In the genomic region with DNA sequence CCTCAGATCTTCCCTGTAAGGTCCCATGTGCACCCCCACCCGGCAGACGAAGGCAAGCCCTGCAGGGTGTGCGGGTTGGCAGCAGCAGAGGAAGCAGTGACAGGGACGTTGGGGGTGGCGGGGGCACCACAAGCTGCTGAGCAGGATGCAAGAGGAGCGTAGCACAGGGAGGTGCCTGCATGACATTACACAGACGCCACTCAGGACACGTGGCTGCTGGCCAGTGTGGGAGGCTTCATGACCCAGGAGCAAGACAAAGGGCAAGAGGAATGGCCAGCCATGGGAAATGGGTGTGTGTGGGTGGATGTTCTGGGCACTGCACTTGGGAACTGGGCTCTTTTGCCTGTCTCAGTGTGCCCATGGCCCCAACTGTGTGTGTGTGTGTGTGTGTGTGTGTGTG, we compare ENCODE assay signal across 10 mouse cellular contexts. TPM values are rescaled to one million over a fixed set of nuclear protein-coding genes. Genes with fewer than 3 reads are reported as not detected.
A peak's percentile ranks its signal among the peaks of the same experiment; 100 is the strongest.
DNase-seq lines count a peak whose midpoint lies in the region; ATAC-seq lines count a peak whose summit lies in the region.
"Had no signal": no experiment of that assay in that cellular context is flagged by ENCODE, and none has a peak within 500 bp of the region (broad histone marks: within the 10 kb centered on the region; RNA-seq: fewer than 3 reads in every experiment).

No protein-coding gene starts in this region.

- H3K9me3 ChIP-seq in hindbrain, embryonic 10.5 days, result peaks cover 8% of the 10 kb centered on the region; the same call in 1 of the 2 replicates
- H3K9me3 ChIP-seq in midbrain, embryonic 11.5 days (ENCODE audit: control insufficient read depth, low read length), result no peaks in the 10 kb centered on the region
- H3K9me3 ChIP-seq: embryonic facial prominence, embryonic 15.5 days; stomach, embryonic 15.5 days had no signal

- no peak overlapping the region for H3K4me3 ChIP-seq in hindbrain, embryonic 10.5 days
- H3K4me3 ChIP-seq in midbrain, embryonic 11.5 days (ENCODE audit: low read depth, low read length), result no peak overlapping the region
- H3K4me3 ChIP-seq: embryonic facial prominence, embryonic 15.5 days; stomach, embryonic 15.5 days had no signal

- ATAC-seq in midbrain, embryonic 11.5 days (ENCODE audit: low FRiP score), result no peak

- H3K27ac ChIP-seq in hindbrain, embryonic 10.5 days, result no peak overlapping the region
- H3K27ac ChIP-seq in midbrain, embryonic 11.5 days (ENCODE audit: low read depth, low read length), result no peak overlapping the region
- H3K27ac ChIP-seq: embryonic facial prominence, embryonic 15.5 days; stomach, embryonic 15.5 days had no signal

- 90% methylated on average over 8 of the region's 8 CpGs for WGBS in hindbrain, embryonic 10.5 days
- WGBS in midbrain, embryonic 11.5 days, result 87% methylated on average over 8 of the region's 8 CpGs

- H3K9ac ChIP-seq in midbrain, embryonic 11.5 days (ENCODE audit: low read length), result no peak overlapping the region
- H3K9ac ChIP-seq: embryonic facial prominence, embryonic 15.5 days; stomach, embryonic 15.5 days had no signal

- no peaks in the 10 kb centered on the region for H3K4me1 ChIP-seq in hindbrain, embryonic 10.5 days (replicated peaks)
- H3K4me1 ChIP-seq in midbrain, embryonic 11.5 days (ENCODE audit: control insufficient read depth, insufficient read depth, low read length), result no peaks in the 10 kb centered on the region
- H3K4me1 ChIP-seq: embryonic facial prominence, embryonic 15.5 days; stomach, embryonic 15.5 days had no signal

- peak; percentile 58 for DNase-seq in adrenal gland, adult 8-10 months
- DNase-seq in adrenal gland, postnatal 25 days, result no peak
- DNase-seq in right cerebral cortex, adult 18-20 months, result peak; percentile 74
- no peak for DNase-seq in right cerebral cortex, postnatal 4 days
- DNase-seq in layer of hippocampus, postnatal 14 days (ENCODE audit: low spot score in 2 of 2), result peak; percentile 50 to 67
- no peak for DNase-seq in T-cell, adult 2 months (ENCODE audit: low spot score)
- no peak for DNase-seq in hindbrain, embryonic 10.5 days (ENCODE audit: low spot score)
- DNase-seq in midbrain, embryonic 11.5 days (ENCODE audit: low spot score, missing footprints), result no peak

- no peak overlapping the region for H3K4me2 ChIP-seq in midbrain, embryonic 11.5 days
- H3K4me2 ChIP-seq: embryonic facial prominence, embryonic 15.5 days; stomach, embryonic 15.5 days had no signal

- no peaks in the 10 kb centered on the region for H3K27me3 ChIP-seq in hindbrain, embryonic 10.5 days (ENCODE audit: insufficient read depth, poor library complexity, severe bottlenecking)
- no peaks in the 10 kb centered on the region for H3K27me3 ChIP-seq in midbrain, embryonic 11.5 days (ENCODE audit: control insufficient read depth, insufficient read depth, low read length)
- H3K27me3 ChIP-seq: embryonic facial prominence, embryonic 15.5 days; stomach, embryonic 15.5 days had no signal

- peaks cover 88% of the 10 kb centered on the region for H3K36me3 ChIP-seq in hindbrain, embryonic 10.5 days
- peaks cover 18% of the 10 kb centered on the region; the same call in 1 of the 2 replicates for H3K36me3 ChIP-seq in midbrain, embryonic 11.5 days (ENCODE audit: control insufficient read depth, insufficient read depth, low read length)

RNA-seq across cellular contexts. Expression of a gene that starts 12.9 kb away (rescaled TPM):
- 10 to 100 TPM; 23.3 to 100.0 (median 41.1) TPM for total RNA-seq in adrenal gland, adult 8-10 months (2022)
- total RNA-seq in adrenal gland, postnatal 25 days (2021), result 38.3 and 41.0 TPM in 2 replicates
- total RNA-seq in layer of hippocampus, postnatal 14 days (2021), result 1 to 10 TPM; 7.0 to 9.3 TPM
- 12.1 and 12.5 TPM in 2 replicates for polyA plus RNA-seq in hindbrain, embryonic 10.5 days (2016; fragmentation: Nextera tagmentation; extraction: Ambion mirVana)
- polyA plus RNA-seq in midbrain, embryonic 11.5 days (2014; fragmentation: Nextera tagmentation; extraction: Ambion mirVana), result 8.9 and 10.9 TPM in 2 replicates

RNA-seq across cellular contexts. Expression of a gene that starts 34.4 kb away (rescaled TPM):
- total RNA-seq in adrenal gland, adult 8-10 months (2022), result 100 to 1,000 TPM; 175 to 199 (median 191) TPM
- total RNA-seq in adrenal gland, postnatal 25 days (2021), result 174 TPM in 2 replicates
- total RNA-seq in layer of hippocampus, postnatal 14 days (2021), result 100 to 1,000 TPM; 109 to 115 TPM
- 170 and 182 TPM in 2 replicates for polyA plus RNA-seq in hindbrain, embryonic 10.5 days (2016; fragmentation: Nextera tagmentation; extraction: Ambion mirVana)
- 186 and 187 TPM in 2 replicates for polyA plus RNA-seq in midbrain, embryonic 11.5 days (2014; fragmentation: Nextera tagmentation; extraction: Ambion mirVana)

RNA-seq across cellular contexts. Expression of a gene that starts 58.0 kb away (rescaled TPM):
- 100 to 1,000 TPM; 169 to 222 (median 210) TPM for total RNA-seq in adrenal gland, adult 8-10 months (2022)
- 156 and 160 TPM in 2 replicates for total RNA-seq in adrenal gland, postnatal 25 days (2021)
- total RNA-seq in layer of hippocampus, postnatal 14 days (2021), result 1,000 to 10,000 TPM; 1,721 to 1,761 TPM
- polyA plus RNA-seq in hindbrain, embryonic 10.5 days (2016; fragmentation: Nextera tagmentation; extraction: Ambion mirVana), result 902 and 1,086 TPM in 2 replicates
- polyA plus RNA-seq in midbrain, embryonic 11.5 days (2014; fragmentation: Nextera tagmentation; extraction: Ambion mirVana), result 1,003 and 1,028 TPM in 2 replicates

Comparison
In these comparisons a context has a peak if more than half of its experiments do, and no peak if none do; other contexts are left out.
1. DNase-seq: peak in adrenal gland, adult 8-10 months (single experiment), right cerebral cortex, adult 18-20 months (single experiment) and layer of hippocampus, postnatal 14 days (2 of 2); none in adrenal gland, postnatal 25 days (single experiment), right cerebral cortex, postnatal 4 days (single experiment), T-cell, adult 2 months (single experiment), hindbrain, embryonic 10.5 days (single experiment) and midbrain, embryonic 11.5 days (single experiment).
2. RNA of a gene that starts 58.0 kb away (total RNA-seq): 1,721 to 1,761 TPM in layer of hippocampus, postnatal 14 days; 169 to 222 TPM in adrenal gland, adult 8-10 months and 156 to 160 TPM in adrenal gland, postnatal 25 days; every median in the first group is over 4 times any median in the second.